Mouse (Mus musculus): ENCODE measurements around the gene Shd. TPM values are rescaled to one million over a fixed set of nuclear protein-coding genes. Genes with fewer than 3 reads are reported as not detected.
"Not testable (repeated sequence)": the region's sequence is repeated elsewhere in the genome, so short reads cannot be mapped to it uniquely, and the experiment has no call there.

Gene Shd
- 2.9 and 15.1 TPM in 2 replicates for polyA plus RNA-seq (2012; ENCODE audit: insufficient read depth, low replicate concordance)

DNA sequence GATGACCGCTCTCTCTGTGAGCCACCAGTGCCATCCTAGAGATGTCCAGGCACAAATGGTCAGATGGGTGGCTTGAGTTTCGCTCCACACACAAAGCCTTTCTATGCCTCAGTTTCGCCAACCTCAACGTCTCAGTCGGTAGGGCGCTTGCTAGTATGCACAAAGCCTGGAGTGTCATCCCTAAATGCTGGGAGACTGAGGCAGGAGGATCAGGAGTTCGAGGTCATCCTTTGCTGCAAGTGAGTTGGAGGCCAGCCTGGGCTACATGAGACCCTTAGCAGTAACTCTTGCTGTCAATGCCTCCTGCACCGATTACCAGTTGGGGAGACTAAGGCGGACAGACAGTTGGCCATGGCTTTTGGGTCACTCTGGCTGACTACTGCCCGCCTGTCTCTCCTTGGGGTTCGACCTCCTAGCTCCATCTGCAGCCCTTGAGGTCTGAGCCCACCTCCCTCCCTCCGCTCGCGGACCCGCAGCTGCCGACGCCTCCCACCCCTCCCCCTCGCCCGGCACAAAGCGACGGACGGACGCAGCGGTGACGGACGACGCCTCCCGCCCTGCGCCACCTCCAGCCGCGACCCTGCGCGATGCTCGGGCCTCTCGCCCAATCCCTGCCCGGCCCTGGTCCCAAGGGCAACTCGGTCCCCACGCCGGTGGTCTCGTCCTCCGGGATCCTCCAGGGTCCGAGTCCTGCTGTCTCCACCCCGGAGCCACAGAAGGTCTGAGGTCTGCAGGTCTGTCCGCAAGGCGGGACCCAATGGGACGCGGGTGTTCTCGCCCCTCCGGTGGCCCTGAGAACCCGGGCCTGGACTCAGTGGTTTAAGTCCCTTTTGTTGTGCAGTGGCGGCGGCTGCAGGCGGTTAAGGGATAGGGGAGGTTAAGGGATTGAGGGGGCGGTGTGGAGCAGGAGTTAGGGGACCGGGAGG, at the start of gene Shd:
Shd (plus strand) TSS at position 502 of the 926 bp plus-strand sequence.
- Histone ChIP-seq H3K4me3 (replicated peaks) (peak within 1 kb of the TSS; percentile 86), H3K4me1 (peaks cover 37% of the 10 kb centered on the region), H3K9me3 (no peaks in the 10 kb centered on the region), H3K27me3 (replicated peaks) (peaks cover 50% of the 10 kb centered on the region), H3K36me3 (replicated peaks; ENCODE audit: low read length) (peaks cover 40% of the 10 kb centered on the region)
- TF ChIP-seq FLI1 (IDR thresholded peaks at IDR 0.05; ENCODE audit: low read length) (no peak), GATA1 (IDR thresholded peaks at IDR 0.05; ENCODE audit: borderline replicate concordance, low read length) (no peak)

DNA sequence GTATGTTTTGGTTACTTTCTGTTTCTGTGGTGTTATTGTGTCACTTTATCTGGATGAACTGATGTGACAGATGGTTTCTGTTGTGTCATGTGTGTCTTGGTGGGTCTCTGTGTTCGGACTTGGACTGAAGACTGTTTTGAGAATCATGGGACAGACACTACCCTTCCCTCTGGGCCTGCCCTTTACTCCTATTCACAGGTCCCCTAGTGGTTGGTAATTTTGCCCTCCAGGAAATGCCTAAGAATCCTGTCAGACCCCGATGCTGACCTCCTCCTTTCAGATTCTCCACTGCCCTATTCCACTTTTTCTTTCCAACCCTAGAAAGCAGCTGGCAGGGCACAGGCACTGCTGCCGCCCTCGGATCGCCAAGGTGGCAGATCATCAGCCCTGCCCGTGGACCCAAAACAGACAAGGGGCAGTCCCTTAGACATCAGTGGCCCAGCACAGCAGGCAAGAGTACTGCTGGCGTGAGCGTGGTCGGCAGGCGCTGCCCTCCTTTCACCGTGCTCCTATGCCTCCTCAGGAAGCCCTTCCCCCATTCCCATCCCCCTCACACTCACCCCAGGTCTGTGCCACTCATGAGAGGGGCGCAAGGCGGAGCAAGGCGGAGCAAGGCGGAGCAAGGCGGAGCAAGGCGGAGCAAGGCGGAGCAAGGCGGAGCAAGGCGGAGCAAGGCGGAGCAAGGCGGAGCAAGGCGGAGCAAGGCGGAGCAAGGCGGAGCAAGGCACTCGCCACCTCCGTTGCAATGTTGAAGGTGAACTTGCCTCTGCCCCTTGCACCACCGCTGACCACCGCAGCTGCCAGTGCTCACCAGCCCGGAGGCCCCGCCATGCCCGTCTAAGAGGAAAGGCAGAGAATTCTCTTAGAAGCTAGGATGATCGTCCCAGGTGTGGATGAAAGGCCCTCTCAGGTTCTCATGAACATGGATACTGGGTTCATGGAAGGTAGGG, 38.4 kb upstream of the Shd start:
- H3K36me3 ChIP-seq (replicated peaks; ENCODE audit: low read length): peaks cover 45% of the 10 kb centered on the region
- TF ChIP-seq FLI1 (IDR thresholded peaks at IDR 0.05; ENCODE audit: low read length) (no peak), GATA1 (IDR thresholded peaks at IDR 0.05; ENCODE audit: borderline replicate concordance, low read length) (no peak)
- H3K4me3 ChIP-seq (replicated peaks): peak overlapping the region; percentile 99
- H3K4me1 ChIP-seq: peaks cover 42% of the 10 kb centered on the region
- H3K27me3 ChIP-seq (replicated peaks): no peaks in the 10 kb centered on the region
- peaks cover 44% of the 10 kb centered on the region for H3K9me3 ChIP-seq

DNA sequence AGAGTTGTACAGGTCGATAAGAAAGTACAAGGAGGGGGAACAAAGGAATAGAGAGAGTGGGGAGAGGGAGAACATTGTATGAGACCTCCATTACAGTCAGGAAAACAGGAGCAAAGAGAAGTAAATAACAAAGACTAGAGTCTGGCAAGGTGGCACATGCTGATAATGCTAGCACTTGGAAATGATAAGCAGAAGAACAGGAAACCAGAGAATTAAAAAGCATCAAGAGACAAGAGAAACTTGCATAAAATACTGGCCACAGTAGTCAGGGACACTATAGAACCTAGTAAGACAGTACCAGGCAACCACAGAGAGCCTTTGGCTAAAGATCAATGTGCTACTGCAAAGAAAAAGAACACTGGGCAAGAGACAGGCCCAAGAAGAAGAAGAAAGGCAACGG, 37.6 kb upstream of the Shd start:
- Histone ChIP-seq H3K9me3 (peaks cover 50% of the 10 kb centered on the region), H3K27me3 (replicated peaks) (no peaks in the 10 kb centered on the region), H3K4me1 (peaks cover 42% of the 10 kb centered on the region), H3K36me3 (replicated peaks; ENCODE audit: low read length) (peaks cover 52% of the 10 kb centered on the region), H3K4me3 (replicated peaks) (peak overlapping the region; percentile 99)
- TF ChIP-seq GATA1 (IDR thresholded peaks at IDR 0.05; ENCODE audit: borderline replicate concordance, low read length) (no peak), FLI1 (IDR thresholded peaks at IDR 0.05; ENCODE audit: low read length) (no peak)

DNA sequence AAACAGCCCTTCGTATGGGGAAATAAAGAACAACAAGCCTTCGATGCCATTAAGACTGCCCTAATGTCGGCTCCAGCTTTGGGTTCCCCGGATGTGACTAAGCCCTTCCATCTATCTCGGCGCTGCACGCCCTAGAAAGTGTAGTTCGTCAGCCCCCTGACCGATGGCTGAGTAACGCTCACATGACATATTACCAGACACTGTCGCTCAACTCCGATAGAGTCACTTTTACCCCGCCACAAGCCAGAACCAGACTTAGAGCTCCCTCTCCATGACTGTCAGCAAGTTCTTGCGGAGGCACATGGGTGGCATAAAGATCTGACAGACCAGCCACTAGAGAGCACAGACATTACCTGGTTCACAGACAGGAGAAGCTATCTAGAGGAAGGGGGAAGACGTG, 37.1 kb upstream of the Shd start:
- peaks cover 42% of the 10 kb centered on the region for H3K4me1 ChIP-seq
- peaks cover 54% of the 10 kb centered on the region for H3K9me3 ChIP-seq
- H3K27me3 ChIP-seq (replicated peaks): no peaks in the 10 kb centered on the region
- H3K4me3 ChIP-seq (replicated peaks): peak overlapping the region; percentile 99
- peaks cover 58% of the 10 kb centered on the region for H3K36me3 ChIP-seq (replicated peaks; ENCODE audit: low read length)
- no peak for TF ChIP-seq FLI1 (IDR thresholded peaks at IDR 0.05; ENCODE audit: low read length)
- TF ChIP-seq GATA1 (IDR thresholded peaks at IDR 0.05; ENCODE audit: borderline replicate concordance, low read length): no peak

DNA sequence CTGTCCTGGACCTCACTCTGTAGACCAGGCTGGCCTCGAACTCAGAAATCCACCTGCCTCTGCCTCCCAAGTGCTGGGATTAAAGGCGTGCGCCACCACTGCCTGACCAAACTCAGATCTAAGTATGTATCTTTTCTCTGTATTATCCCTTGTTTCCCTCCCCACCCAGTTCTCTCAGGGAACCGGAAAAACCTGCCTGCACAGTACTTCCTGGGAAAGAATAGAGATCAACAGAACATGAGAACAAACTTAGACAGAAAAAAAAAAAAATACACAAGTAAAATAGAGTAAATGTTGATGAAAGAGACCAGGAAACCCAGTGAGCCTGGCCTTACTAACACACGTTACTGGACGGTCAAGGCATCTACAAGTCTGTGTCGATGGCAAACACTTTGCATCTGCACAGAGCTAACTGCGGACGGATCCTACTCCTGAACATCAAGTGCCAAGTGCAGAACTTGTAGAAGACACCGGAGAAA, 25.8 kb upstream of the Shd start:
- Histone ChIP-seq H3K4me3 (replicated peaks) (peak overlapping the region; percentile 87), H3K4me1 (peaks cover 47% of the 10 kb centered on the region), H3K9me3 (peaks cover 11% of the 10 kb centered on the region; the same call in 1 of the 2 replicates), H3K36me3 (replicated peaks; ENCODE audit: low read length) (peaks cover 36% of the 10 kb centered on the region)
- H3K27me3 ChIP-seq (replicated peaks): not testable (repeated sequence)

DNA sequence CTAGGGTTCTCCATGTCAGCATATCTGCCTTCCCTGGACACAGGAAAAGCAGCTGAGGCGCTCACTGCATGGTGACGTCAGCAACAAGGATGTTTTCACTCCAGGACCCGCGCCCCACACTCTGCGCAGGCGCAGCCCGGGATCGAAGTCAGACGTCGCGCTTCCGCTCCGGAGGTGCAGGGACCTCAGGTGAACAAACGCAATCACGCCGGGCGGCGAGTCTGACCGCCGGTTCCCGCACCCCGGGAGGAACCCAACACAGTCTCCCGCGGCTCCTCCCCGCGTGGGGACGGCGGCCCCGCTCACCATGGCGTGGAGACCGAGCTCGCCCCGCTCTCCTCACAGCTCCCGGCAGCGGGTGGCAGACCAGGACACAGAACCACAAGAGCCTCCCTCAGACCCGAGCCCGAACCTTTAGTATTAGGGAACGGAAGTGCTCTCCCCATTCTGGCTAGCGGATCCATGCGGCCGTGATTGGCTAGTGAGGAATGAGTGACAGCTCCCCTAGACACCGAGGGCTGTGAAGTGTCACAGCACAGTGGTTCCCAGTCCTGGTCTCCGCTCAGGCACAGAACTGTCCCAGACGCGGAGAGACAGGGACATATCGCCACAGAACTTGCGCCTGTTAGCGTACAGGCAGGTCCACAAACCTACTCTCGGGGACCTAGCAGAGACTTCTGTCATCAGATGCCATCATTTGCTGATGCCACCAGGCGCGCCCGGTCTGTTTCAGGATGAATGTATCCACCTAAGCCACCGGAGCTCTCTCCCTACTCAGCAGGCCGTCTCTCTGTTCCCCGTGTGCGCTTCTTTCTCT, 25.2 kb upstream of the Shd start:
- H3K4me3 ChIP-seq (replicated peaks): peak overlapping the region; percentile 92
- not testable (repeated sequence) for H3K27me3 ChIP-seq (replicated peaks); H3K9me3 ChIP-seq
- H3K36me3 ChIP-seq (replicated peaks; ENCODE audit: low read length): peaks cover 30% of the 10 kb centered on the region
- peaks cover 47% of the 10 kb centered on the region for H3K4me1 ChIP-seq

DNA sequence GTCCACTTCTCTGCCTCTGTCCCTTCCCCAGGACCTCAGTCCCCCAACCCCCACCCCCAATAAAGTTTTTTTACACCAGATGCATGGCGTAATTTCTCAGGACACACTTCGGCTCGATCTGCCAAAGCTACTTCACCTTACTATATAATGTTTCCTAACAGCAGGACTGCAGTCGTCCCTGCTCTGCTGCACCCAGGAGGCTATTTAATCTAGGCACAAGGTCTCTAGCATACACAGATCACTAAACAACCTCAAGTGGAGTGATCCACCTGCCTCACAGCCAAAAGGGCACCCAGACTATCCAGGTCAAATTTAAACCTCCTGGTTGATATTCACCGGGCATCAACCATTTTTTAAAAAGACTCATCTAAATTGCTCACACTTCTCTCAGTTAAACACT, 24.6 kb upstream of the Shd start:
- TF ChIP-seq FLI1 (IDR thresholded peaks at IDR 0.05; ENCODE audit: low read length) (no peak), GATA1 (IDR thresholded peaks at IDR 0.05; ENCODE audit: borderline replicate concordance, low read length) (no peak)
- H3K9me3 ChIP-seq: peaks cover 3% of the 10 kb centered on the region; the same call in 1 of the 2 replicates
- H3K4me3 ChIP-seq (replicated peaks): peak overlapping the region; percentile 92
- H3K36me3 ChIP-seq (replicated peaks; ENCODE audit: low read length): peaks cover 27% of the 10 kb centered on the region
- H3K27me3 ChIP-seq (replicated peaks): no peaks in the 10 kb centered on the region
- H3K4me1 ChIP-seq: peaks cover 51% of the 10 kb centered on the region

DNA sequence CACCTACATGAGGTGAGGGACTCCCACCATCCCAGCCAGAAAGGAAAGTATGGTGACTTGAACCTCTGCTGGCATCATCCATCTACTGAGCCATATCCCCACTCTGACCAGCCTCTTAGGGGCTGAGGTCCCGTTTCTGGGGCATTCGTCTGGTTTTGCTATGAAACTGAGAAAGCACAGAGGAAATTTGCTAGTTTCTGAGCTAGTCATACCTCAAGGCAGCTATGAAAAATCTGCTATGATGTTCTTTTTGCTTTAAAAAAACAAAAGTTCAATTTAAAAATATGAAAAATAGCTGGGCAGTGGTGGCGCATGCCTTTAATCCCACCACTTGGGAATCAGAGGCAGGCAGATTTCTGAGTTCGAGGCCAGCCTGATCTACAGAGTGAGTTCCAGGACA, 21.6 kb upstream of the Shd start:
- H3K4me1 ChIP-seq: peaks cover 62% of the 10 kb centered on the region
- no peak for TF ChIP-seq FLI1 (IDR thresholded peaks at IDR 0.05; ENCODE audit: low read length)
- no peak for TF ChIP-seq GATA1 (IDR thresholded peaks at IDR 0.05; ENCODE audit: borderline replicate concordance, low read length)

DNA sequence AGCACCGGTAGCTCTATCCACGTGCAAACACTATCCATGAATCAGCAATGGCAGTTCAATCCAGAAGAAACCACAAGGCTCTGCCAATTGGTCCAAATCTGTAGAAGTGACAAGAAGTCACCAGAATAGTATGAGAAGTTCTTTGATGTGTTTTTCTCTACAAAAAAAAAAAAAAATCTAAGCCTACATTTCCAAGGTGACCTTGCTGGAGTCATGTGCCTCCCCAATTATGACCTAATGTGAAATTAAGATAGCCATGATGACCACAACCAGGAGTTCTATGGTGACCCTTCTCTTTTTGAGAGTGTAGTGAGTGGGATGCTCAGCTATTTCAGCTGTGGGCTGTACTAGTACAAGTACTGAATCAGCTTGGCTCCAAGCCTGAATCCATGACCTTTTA, 20.9 kb upstream of the Shd start, which contains the start of gene Zfp119b:
Zfp119b (minus strand) TSS at position 101 of the 400 bp plus-strand sequence.
- Histone ChIP-seq H3K9me3 (no peaks in the 10 kb centered on the region), H3K4me1 (peaks cover 66% of the 10 kb centered on the region), H3K4me3 (replicated peaks) (no peak within 1 kb of the TSS), H3K36me3 (replicated peaks; ENCODE audit: low read length) (peaks cover 3% of the 10 kb centered on the region), H3K27me3 (replicated peaks) (no peaks in the 10 kb centered on the region)
- TF ChIP-seq FLI1 (IDR thresholded peaks at IDR 0.05; ENCODE audit: low read length) (no peak), GATA1 (IDR thresholded peaks at IDR 0.05; ENCODE audit: borderline replicate concordance, low read length) (no peak)

More for the DNA sequence above, 21.6 kb upstream of the Shd start:
- no peaks in the 10 kb centered on the region for H3K9me3 ChIP-seq
- no peak overlapping the region for H3K4me3 ChIP-seq (replicated peaks)
- H3K36me3 ChIP-seq (replicated peaks; ENCODE audit: low read length): peaks cover under 1% of the 10 kb centered on the region
- H3K27me3 ChIP-seq (replicated peaks): no peaks in the 10 kb centered on the region
